Mouse (Mus musculus): Measurements from ENCODE around the gene Mblac1. TPM values are rescaled to one million over a fixed set of nuclear protein-coding genes. Genes with fewer than 3 reads are reported as not detected.
A peak's percentile ranks its signal among the peaks of the same experiment; 100 is the strongest.

The Mblac1 gene
- 5.3 and 7.4 TPM in 2 replicates for polyA plus RNA-seq (2021; fragmentation: Nextera tagmentation)
- long read RNA-seq, experiment 1, transcript Mblac1-201 (1 exons, 1,308 nt), result major isoform, 9 of 9 reads
- long read RNA-seq, experiment 1, partial matches to known transcripts, result 0 of 9 reads
- long read RNA-seq, experiment 1, other reads (novel, unspliced or antisense), result 0 of 9 reads
- long read RNA-seq, experiment 2, transcript Mblac1-201 (1 exons, 1,308 nt), result major isoform, 9 of 9 reads
- long read RNA-seq, experiment 2, partial matches to known transcripts, result 0 of 9 reads
- long read RNA-seq, experiment 2, other reads (novel, unspliced or antisense), result 0 of 9 reads

DNA sequence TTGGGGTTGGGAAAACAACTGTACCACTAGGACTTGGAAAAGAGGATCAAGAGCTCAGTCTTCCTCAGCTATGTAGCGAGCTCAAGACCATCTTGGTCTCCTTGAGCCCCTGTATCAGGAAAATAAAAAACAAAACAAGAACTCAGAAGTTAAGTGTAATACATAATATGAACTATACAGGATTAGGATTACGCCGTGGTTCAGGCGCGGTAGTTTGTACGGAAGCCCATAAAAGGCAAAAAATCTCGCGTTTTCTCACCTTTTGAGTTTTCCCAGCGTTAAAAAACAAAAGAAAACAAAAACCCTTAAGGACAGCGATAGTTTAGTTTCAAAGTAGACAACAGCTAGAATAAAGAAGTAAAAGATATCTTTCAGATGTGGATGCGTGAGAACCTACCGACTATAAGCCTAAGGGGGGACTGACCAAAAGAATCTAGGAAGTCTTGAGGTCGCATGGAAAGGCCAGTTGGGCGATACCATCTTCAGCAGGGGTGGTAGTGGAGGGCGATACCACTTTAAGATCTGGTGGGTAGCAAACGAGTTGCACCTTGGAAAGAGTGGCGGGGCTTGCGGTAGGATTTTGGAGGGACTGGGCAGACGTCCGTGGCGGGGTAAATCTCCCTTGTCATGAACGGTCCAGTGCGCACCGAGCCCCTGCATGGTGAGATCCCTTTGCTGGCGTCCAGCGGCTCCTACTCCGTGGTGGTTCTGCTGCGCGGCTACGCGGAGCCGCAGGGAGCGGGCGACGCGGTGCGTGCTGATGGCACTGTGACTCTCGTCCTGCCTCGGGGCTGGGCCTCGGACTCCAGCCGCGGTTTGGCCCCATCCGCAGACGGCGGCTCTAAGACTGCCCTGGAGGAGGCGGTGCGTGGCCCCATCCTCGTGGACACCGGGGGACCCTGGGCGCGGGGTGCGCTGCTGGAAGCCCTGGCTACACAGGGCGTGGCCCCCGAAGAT lies at the start of gene Mblac1:
Mblac1 (plus strand) TSS at position 544 of the 957 bp plus-strand sequence.

GRCm38 (mm10) chr5:138155443-138155976 lies 38.6 kb upstream of the Mblac1 start, which contains the start of gene Zfp113:
Gene Zfp113, minus strand, starts transcription at chr5:138155744.

GRCm38 (mm10) chr5:138160842-138161665 lies 33.1 kb upstream of the Mblac1 start, which contains the start of gene Cops6:
Gene Cops6, plus strand, starts transcription at chr5:138161071.

GRCm38 (mm10) chr5:138171695-138172491 lies 22.2 kb upstream of the Mblac1 start, which contains the start of the genes Ap4m1 and Mcm7:
Gene Ap4m1, plus strand, starts transcription at chr5:138172002.
Gene Mcm7, minus strand, starts transcription at chr5:138172422.

GRCm38 (mm10) chr5:138186950-138187638 lies 7.0 kb upstream of the Mblac1 start, which contains the start of the genes Taf6 and Cnpy4:
Gene Taf6, minus strand, starts transcription at chr5:138187451.
Gene Cnpy4, plus strand, starts transcription at chr5:138187485.

GRCm38 (mm10) chr5:138225700-138226099 lies 31.6 kb downstream of the Mblac1 start, which contains the start of gene Nxpe5:
Gene Nxpe5, plus strand, starts transcription at chr5:138225898.

Small RNAs within 50 kb of the gene (microRNA-seq; reads per million reads assigned to microRNA genes)
- 269 reads per million, percentile 68 among the genes with 10 or more reads in this experiment for gene Mir106b
- 119 reads per million, percentile 60 among the genes with 10 or more reads in this experiment for gene Mir25
- 1,399 reads per million, percentile 84 among the genes with 10 or more reads in this experiment for gene Mir93

Other genes starting within 250 kb of the Mblac1 start
- 13.0 and 14.2 TPM in 2 replicates for gene Gjc3, start 231.2 kb upstream of the Mblac1 start, polyA plus RNA-seq (2021; fragmentation: Nextera tagmentation)
- gene Azgp1, start 212.8 kb upstream of the Mblac1 start, polyA plus RNA-seq (2021; fragmentation: Nextera tagmentation), result not detected in 2 replicates
- gene Smok3a, start 173.1 kb upstream of the Mblac1 start, polyA plus RNA-seq (2021; fragmentation: Nextera tagmentation), result not detected in 2 replicates
- not detected in 2 replicates for gene Smok3b, start 172.9 kb upstream of the Mblac1 start, polyA plus RNA-seq (2021; fragmentation: Nextera tagmentation)
- not detected in 2 replicates for gene Smok3c, start 141.1 kb upstream of the Mblac1 start, polyA plus RNA-seq (2021; fragmentation: Nextera tagmentation)
- 8.0 and 10.7 TPM in 2 replicates for gene Zkscan1, start 109.2 kb upstream of the Mblac1 start, polyA plus RNA-seq (2021; fragmentation: Nextera tagmentation)
- 14.1 and 14.6 TPM in 2 replicates for gene Zscan21, start 77.4 kb upstream of the Mblac1 start, polyA plus RNA-seq (2021; fragmentation: Nextera tagmentation)
- gene Zfp113, start 38.6 kb upstream of the Mblac1 start, polyA plus RNA-seq (2021; fragmentation: Nextera tagmentation), result 4.0 and 6.4 TPM in 2 replicates
- 330 and 333 TPM in 2 replicates for gene Cops6, start 33.2 kb upstream of the Mblac1 start, polyA plus RNA-seq (2021; fragmentation: Nextera tagmentation)
- gene Ap4m1, start 22.3 kb upstream of the Mblac1 start, polyA plus RNA-seq (2021; fragmentation: Nextera tagmentation), result 3.9 and 4.3 TPM in 2 replicates
- 8.4 and 9.6 TPM in 2 replicates for gene Mcm7, start 21.9 kb upstream of the Mblac1 start, polyA plus RNA-seq (2021; fragmentation: Nextera tagmentation)
- 48.3 and 55.9 TPM in 2 replicates for gene Taf6, start 6.9 kb upstream of the Mblac1 start, polyA plus RNA-seq (2021; fragmentation: Nextera tagmentation)
- 12.6 and 20.8 TPM in 2 replicates for gene Cnpy4, start 6.8 kb upstream of the Mblac1 start, polyA plus RNA-seq (2021; fragmentation: Nextera tagmentation)
- not detected in 2 replicates for gene Nxpe5, start 31.6 kb downstream of the Mblac1 start, polyA plus RNA-seq (2021; fragmentation: Nextera tagmentation)
- gene Lamtor4, start 61.2 kb downstream of the Mblac1 start, polyA plus RNA-seq (2021; fragmentation: Nextera tagmentation), result 106 and 108 TPM in 2 replicates
- 4.3 and 4.5 TPM in 2 replicates for gene BC037034, start 69.7 kb downstream of the Mblac1 start, polyA plus RNA-seq (2021; fragmentation: Nextera tagmentation)
- 3.9 and 4.6 TPM in 2 replicates for gene Gal3st4, start 78.5 kb downstream of the Mblac1 start, polyA plus RNA-seq (2021; fragmentation: Nextera tagmentation)
- gene Gm43720, start 85.6 kb downstream of the Mblac1 start, polyA plus RNA-seq (2021; fragmentation: Nextera tagmentation), result 0.03 TPM in 1 of 2 replicates, not detected in the other
- 0.10 and 0.13 TPM in 2 replicates for gene Gpc2, start 85.7 kb downstream of the Mblac1 start, polyA plus RNA-seq (2021; fragmentation: Nextera tagmentation)
- gene Stag3, start 85.9 kb downstream of the Mblac1 start, polyA plus RNA-seq (2021; fragmentation: Nextera tagmentation), result 0.10 TPM in 1 of 2 replicates, not detected in the other
- 0.18 and 0.26 TPM in 2 replicates for gene Pvrig, start 147.6 kb downstream of the Mblac1 start, polyA plus RNA-seq (2021; fragmentation: Nextera tagmentation)
- gene Zfp157, start 247.2 kb downstream of the Mblac1 start, polyA plus RNA-seq (2021; fragmentation: Nextera tagmentation), result 8.2 and 8.5 TPM in 2 replicates

Measured in layer of hippocampus, adult 6 months (tissue).